Mouse (Mus musculus) forebrain, embryonic 13.5 days (tissue): ENCODE data around the gene Astn1. TPM values are rescaled to one million over a fixed set of nuclear protein-coding genes. Genes with fewer than 3 reads are reported as not detected.
A peak's percentile ranks its signal among the peaks of the same experiment; 100 is the strongest.

Experiments used
- ATAC-seq: fragments of 200-750 bp; cut with Nextera tagmentation; 2 replicates; pipeline ENCODE4 v1.8.0; 2017
- H3K27ac ChIP-seq: fragments of 300-500 bp; sonication (generic); 2 replicates; pipeline ENCODE4 v1.5.1; 2015; ENCODE audit warnings: inconsistent platforms, mild to moderate bottlenecking, moderate library complexity
- H3K27me3 ChIP-seq: fragments of 300-500 bp; sonication (generic); 2 replicates; pipeline ENCODE4 v1.6.1; 2015; ENCODE audit warnings: mild to moderate bottlenecking, inconsistent platforms
- H3K36me3 ChIP-seq: fragments of 300-500 bp; sonication (generic); 2 replicates; pipeline ENCODE4 v1.6.1; 2015; ENCODE audit warnings: mild to moderate bottlenecking, inconsistent platforms; ENCODE audit not compliant: poor library complexity, severe bottlenecking
- H3K4me1 ChIP-seq: fragments of 300-500 bp; sonication (generic); 2 replicates; pipeline ENCODE4 v1.6.1; 2015; ENCODE audit warnings: inconsistent platforms
- H3K4me2 ChIP-seq: fragments of 300-500 bp; sonication (generic); 2 replicates; pipeline ENCODE4 v1.6.1; 2015; ENCODE audit warnings: inconsistent platforms, mild to moderate bottlenecking, moderate library complexity
- H3K4me3 ChIP-seq: fragments of 300-500 bp; sonication (generic); 2 replicates; pipeline ENCODE4 v1.5.1; 2015; ENCODE audit warnings: mild to moderate bottlenecking, inconsistent platforms
- H3K9ac ChIP-seq: fragments of 300-500 bp; sonication (generic); 2 replicates; pipeline ENCODE4 v1.6.1; 2015; ENCODE audit warnings: mild to moderate bottlenecking, inconsistent platforms
- H3K9me3 ChIP-seq: fragments of 300-500 bp; sonication (generic); replicated peaks from 2 replicates; pipeline ENCODE4 v1.6.1; 2016; ENCODE audit warnings: inconsistent platforms
- WGBS: fragments of 180-500 bp; shearing (Covaris S2); methylation state at CpG from one replicate; pipeline ENCODE4 v1.1.7; 2015; 5-methylcytosine and 5-hydroxymethylcytosine counted together
- polyA plus RNA-seq: library from polyadenylated mRNA; unstranded; fragments of >200 nt; fragmentation: Nextera tagmentation; extraction: Ambion mirVana; gene quantifications from 2 replicates; pipeline ENCODE4 v1.2.1, GENCODE M21; 2015

Gene Astn1
- 24.7 and 28.5 TPM in 2 replicates for polyA plus RNA-seq

DNA sequence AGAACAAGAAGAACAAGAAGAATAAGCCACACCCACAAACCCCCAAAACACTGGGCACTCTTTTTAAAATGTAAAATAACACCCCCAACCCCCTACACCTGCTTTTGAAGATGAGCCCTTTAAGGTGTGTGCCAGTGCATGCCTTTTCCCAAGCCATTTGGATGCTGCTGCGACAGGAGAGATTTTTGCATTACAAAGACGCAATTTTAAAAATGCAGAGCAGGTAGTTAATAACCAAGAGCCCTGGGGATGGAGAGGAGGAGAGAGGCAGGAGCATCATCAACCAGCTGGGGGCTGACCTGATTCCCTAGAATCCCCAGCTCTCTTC is at the start of gene Astn1:
Gene Astn1 (plus strand): TSS at position 310 of the 328 bp plus-strand sequence.
- H3K27me3 ChIP-seq = no peaks in the 10 kb centered on the region
- 0% methylated on average over 2 of the region's 2 CpGs for WGBS
- H3K4me1 ChIP-seq = peaks cover 40% of the 10 kb centered on the region
- peak within 1 kb of the TSS; percentile 86 for H3K4me2 ChIP-seq
- H3K9ac ChIP-seq = peak within 1 kb of the TSS; percentile 99
- ATAC-seq = no peak; the same call in 1 of the 2 replicates
- peak within 1 kb of the TSS; percentile 97 for H3K27ac ChIP-seq
- H3K4me3 ChIP-seq = peak within 1 kb of the TSS; percentile 75
- no peaks in the 10 kb centered on the region for H3K9me3 ChIP-seq
- H3K36me3 ChIP-seq = peaks cover 7% of the 10 kb centered on the region; the same call in 1 of the 2 replicates

DNA sequence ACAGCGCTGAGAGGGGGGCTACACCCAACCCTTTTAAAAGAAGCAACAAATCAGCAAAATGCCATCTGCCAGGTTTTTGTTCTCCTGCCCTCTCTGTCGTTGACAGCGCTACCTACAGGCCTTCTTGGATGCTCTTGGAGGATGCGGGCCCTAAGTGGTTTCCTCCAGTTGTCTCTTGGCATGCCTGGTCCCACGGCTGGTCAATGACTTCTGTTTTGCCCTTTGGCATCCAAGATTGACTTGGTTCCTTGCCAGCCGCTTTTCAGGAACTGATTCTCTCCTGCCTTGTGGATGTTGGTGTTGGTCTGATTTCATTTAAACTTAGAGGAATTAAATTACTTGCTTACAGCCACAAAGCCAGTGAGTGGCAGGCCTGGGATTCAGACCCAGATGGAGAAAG is 38.7 kb upstream of the Astn1 start:
- Histone ChIP-seq H3K27ac (no peak overlapping the region), H3K9me3 (no peaks in the 10 kb centered on the region)
- 78% methylated on average over 6 of the region's 6 CpGs for WGBS

DNA sequence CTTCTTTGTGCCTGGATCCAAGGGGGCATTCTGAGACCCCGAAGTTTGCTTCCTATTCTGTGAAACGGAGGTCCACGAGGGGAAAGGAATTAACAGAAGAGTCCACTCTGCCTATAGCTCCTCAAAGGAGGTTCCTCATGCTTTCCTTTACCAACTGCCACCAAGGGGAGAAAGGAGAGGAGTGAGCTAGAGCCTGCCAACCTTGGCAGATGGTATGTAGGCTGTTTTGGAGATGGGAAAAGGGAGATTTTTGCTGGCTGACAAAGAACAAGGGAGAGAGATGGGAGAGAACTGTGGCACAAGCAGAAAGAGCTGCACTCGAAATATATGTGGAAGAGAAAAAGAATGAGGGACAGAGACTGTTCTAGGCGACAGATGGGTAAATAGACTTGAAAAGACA is 33.9 kb upstream of the Astn1 start:
- Histone ChIP-seq H3K4me1 (peaks cover 5% of the 10 kb centered on the region; the same call in 1 of the 2 replicates), H3K9ac (no peak overlapping the region), H3K4me3 (no peak overlapping the region), H3K27ac (no peak overlapping the region), H3K27me3 (no peaks in the 10 kb centered on the region), H3K9me3 (no peaks in the 10 kb centered on the region), H3K36me3 (no peaks in the 10 kb centered on the region), H3K4me2 (no peak overlapping the region)
- WGBS = 83% methylated on average over 5 of the region's 5 CpGs
- no peak for ATAC-seq

More for the DNA sequence above, 38.7 kb upstream of the Astn1 start:
- H3K36me3 ChIP-seq = no peaks in the 10 kb centered on the region
- no peak overlapping the region for H3K4me3 ChIP-seq
- no peak for ATAC-seq
- no peak overlapping the region for H3K4me2 ChIP-seq
- no peak overlapping the region for H3K9ac ChIP-seq
- no peaks in the 10 kb centered on the region for H3K27me3 ChIP-seq
- H3K4me1 ChIP-seq = peaks cover 6% of the 10 kb centered on the region; the same call in 1 of the 2 replicates

DNA sequence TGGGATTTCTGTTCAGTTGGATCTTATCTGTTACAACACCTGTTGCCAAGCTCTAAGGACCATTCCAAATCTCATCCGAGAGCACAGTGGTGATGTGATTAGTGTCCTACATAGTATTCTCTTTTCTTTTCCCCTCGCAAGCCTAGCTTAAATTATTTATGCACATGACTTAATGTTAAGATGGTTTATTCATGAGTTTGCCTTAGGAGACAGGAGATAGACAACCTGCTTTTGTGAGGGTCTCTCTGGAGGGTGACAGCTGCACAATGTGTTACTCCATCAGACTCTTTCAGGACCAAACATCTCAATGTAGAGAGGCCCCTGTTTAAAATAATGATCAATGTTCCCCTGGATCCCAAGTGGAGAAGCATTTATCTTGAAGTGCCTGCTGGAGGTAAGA is 33.2 kb upstream of the Astn1 start:
- Histone ChIP-seq H3K4me1 (no peaks in the 10 kb centered on the region), H3K4me2 (no peak overlapping the region), H3K4me3 (no peak overlapping the region), H3K27me3 (no peaks in the 10 kb centered on the region), H3K36me3 (no peaks in the 10 kb centered on the region), H3K27ac (no peak overlapping the region), H3K9me3 (no peaks in the 10 kb centered on the region), H3K9ac (no peak overlapping the region)
- 0 out of 2 replicates have a peak, but pooled peaks have one; percentile 24 for ATAC-seq
- 49% methylated on average over 2 of the region's 2 CpGs for WGBS

DNA sequence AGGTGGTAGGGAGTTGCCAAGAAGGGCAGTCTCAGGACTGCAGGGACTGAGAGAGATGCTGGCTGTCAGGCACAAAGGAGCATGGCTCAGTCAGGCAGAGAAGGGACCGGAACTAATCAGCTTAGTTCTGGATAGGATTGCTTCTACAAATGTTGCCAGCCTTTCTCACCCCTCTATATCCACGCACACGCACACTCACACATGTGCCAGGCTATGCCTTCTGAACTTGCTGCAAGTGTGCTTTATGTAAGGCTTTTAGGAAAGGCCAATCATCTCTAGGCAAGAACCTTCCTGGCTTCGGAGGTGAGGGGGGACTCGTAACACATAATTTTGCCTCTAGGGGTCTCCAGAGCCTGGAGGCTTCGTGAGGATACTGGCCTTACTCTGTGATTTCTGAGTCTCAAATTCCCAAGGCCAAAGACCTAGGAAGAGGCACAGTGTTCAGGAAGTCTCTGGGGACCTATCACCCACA is 18.8 kb upstream of the Astn1 start:
- Histone ChIP-seq H3K4me3 (no peak overlapping the region), H3K36me3 (no peaks in the 10 kb centered on the region; the same call in 1 of the 2 replicates), H3K27me3 (no peaks in the 10 kb centered on the region), H3K4me1 (peaks cover 11% of the 10 kb centered on the region; the same call in 1 of the 2 replicates), H3K4me2 (no peak overlapping the region), H3K27ac (no peak overlapping the region), H3K9ac (no peak overlapping the region), H3K9me3 (no peaks in the 10 kb centered on the region)
- WGBS = 32% methylated on average over 6 of the region's 6 CpGs
- ATAC-seq = peak; percentile 78

DNA sequence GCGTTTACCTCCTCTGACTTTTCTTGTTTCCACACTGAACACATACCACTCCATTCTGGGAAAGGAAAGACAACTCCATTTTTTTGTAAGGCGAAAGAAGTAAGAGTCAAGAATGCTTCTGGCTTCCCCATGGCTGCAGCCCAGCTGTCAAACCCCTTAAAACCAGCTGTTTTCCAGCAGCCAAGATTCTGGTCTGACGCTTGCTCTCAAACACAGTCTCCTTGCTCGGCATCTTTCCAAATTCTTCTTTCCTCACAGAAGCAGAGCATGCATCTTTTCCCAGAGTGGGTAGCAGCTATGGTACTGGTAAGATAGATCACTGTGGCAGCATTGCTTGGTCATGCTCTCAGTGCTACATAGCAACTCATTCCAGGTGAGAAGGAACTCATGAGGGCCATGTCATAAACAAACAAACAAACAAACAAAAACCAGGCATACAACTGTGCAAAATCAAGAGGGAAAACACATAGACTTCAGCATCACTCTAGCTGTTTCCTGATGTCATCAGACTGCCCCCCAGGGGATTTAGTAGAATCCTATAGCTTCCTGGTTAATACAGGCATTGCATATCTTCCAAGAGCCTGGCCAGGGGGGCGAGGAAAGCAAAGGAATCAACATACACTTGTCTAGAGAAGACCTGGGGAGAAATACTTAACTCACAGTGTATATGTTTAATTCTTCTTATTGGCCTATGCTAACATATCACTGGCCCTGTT is 8.3 kb upstream of the Astn1 start:
- no peaks in the 10 kb centered on the region for H3K9me3 ChIP-seq
- no peak overlapping the region for H3K27ac ChIP-seq
- peak overlapping the region; percentile 94 for H3K4me2 ChIP-seq
- 84% methylated on average over 5 of the region's 5 CpGs for WGBS
- H3K27me3 ChIP-seq = no peaks in the 10 kb centered on the region; the same call in none of the 2 replicates
- H3K9ac ChIP-seq = no peak overlapping the region
- ATAC-seq = no peak
- H3K4me3 ChIP-seq = peak overlapping the region; percentile 77
- no peaks in the 10 kb centered on the region for H3K36me3 ChIP-seq
- H3K4me1 ChIP-seq = peaks cover 22% of the 10 kb centered on the region

GRCm38 (mm10) chr1:158355177-158356050 is 6.7 kb upstream of the Astn1 start:
- H3K27ac ChIP-seq = peak overlapping the region; percentile 49
- H3K4me1 ChIP-seq = peaks cover 22% of the 10 kb centered on the region
- H3K36me3 ChIP-seq = no peaks in the 10 kb centered on the region
- no peaks in the 10 kb centered on the region; the same call in none of the 2 replicates for H3K27me3 ChIP-seq
- WGBS = 7% methylated on average over 28 of the region's 28 CpGs
- H3K9ac ChIP-seq = peak overlapping the region; percentile 77
- peak overlapping the region; percentile 77 for H3K4me3 ChIP-seq
- peak; percentile 31 for ATAC-seq
- no peaks in the 10 kb centered on the region for H3K9me3 ChIP-seq
- peak overlapping the region; percentile 94 for H3K4me2 ChIP-seq

- peak within 1 kb of the TSS; percentile 94 for H3K4me2 ChIP-seq
- peak within 1 kb of the TSS; percentile 77 for H3K4me3 ChIP-seq
- no peaks in the 10 kb centered on the region for H3K9me3 ChIP-seq
- ATAC-seq = peak; percentile 100
- H3K27me3 ChIP-seq = no peaks in the 10 kb centered on the region; the same call in none of the 2 replicates
- peak within 1 kb of the TSS; percentile 77 for H3K9ac ChIP-seq
- H3K27ac ChIP-seq = peak within 1 kb of the TSS; percentile 49
- WGBS = under 1% methylated on average over 30 of the region's 30 CpGs
- peaks cover 22% of the 10 kb centered on the region for H3K4me1 ChIP-seq
- H3K36me3 ChIP-seq = no peaks in the 10 kb centered on the region
Measured at GRCm38 (mm10) chr1:158356051-158356461, 6.0 kb upstream of the Astn1 start, which contains the start of gene Brinp2. Gene Brinp2 (minus strand): TSS chr1:158356326.

- peaks cover 12% of the 10 kb centered on the region; the same call in 1 of the 2 replicates for H3K36me3 ChIP-seq
- H3K4me3 ChIP-seq = peak overlapping the region; percentile 75
- peak overlapping the region; percentile 86 for H3K4me2 ChIP-seq
- peaks cover 42% of the 10 kb centered on the region for H3K4me1 ChIP-seq
- no peaks in the 10 kb centered on the region for H3K9me3 ChIP-seq
- H3K9ac ChIP-seq = peak overlapping the region; percentile 99
- peak; percentile 91 for ATAC-seq
- peak overlapping the region; percentile 97 for H3K27ac ChIP-seq
- WGBS = 0% methylated on average over 34 of the region's 37 CpGs
- no peaks in the 10 kb centered on the region for H3K27me3 ChIP-seq
Measured at GRCm38 (mm10) chr1:158362292-158363101, 424 bp downstream of the Astn1 start.

GRCm38 (mm10) chr1:158364461-158364860 is 2.4 kb downstream of the Astn1 start:
- Histone ChIP-seq H3K9me3 (no peaks in the 10 kb centered on the region), H3K27ac (peak overlapping the region; percentile 97), H3K4me1 (peaks cover 43% of the 10 kb centered on the region), H3K36me3 (peaks cover 26% of the 10 kb centered on the region), H3K27me3 (no peaks in the 10 kb centered on the region), H3K4me2 (peak overlapping the region; percentile 86), H3K9ac (peak overlapping the region; percentile 99), H3K4me3 (peak overlapping the region; percentile 75)
- ATAC-seq = peak; percentile 58
- WGBS = 12% methylated on average over 1 of the region's 1 CpGs

- H3K27ac ChIP-seq = no peak overlapping the region
- no peak overlapping the region for H3K4me3 ChIP-seq
- ATAC-seq = no peak
- no peaks in the 10 kb centered on the region for H3K27me3 ChIP-seq
- WGBS = 90% methylated on average over 6 of the region's 6 CpGs
- peaks cover 8% of the 10 kb centered on the region for H3K4me1 ChIP-seq
- no peak overlapping the region for H3K9ac ChIP-seq
- H3K36me3 ChIP-seq = peaks cover 43% of the 10 kb centered on the region
- no peaks in the 10 kb centered on the region for H3K9me3 ChIP-seq
- H3K4me2 ChIP-seq = no peak overlapping the region
Measured at GRCm38 (mm10) chr1:158382277-158382676, 20.2 kb downstream of the Astn1 start.
